In the genomic region with DNA sequence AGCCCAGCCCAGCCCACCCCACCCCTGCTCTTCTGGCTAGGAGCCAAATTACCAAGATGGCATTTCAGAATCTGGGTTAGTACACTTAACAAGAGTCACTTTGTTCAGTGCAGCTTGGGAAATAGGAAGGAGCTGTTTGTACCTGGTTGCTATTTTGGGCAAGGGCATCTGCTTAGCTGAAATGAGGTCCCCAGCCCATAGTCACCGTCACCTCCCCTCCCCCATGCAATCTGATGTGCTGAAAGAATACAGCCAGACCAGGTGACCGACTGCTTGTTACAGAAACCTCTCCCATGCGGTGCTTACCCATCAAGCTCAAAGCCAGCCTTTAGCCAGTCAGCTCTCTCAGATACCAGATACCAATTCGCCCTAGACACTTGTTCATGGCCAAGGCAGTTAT, we compare ENCODE assay signal across 10 mouse cellular contexts. TPM values are rescaled to one million over a fixed set of nuclear protein-coding genes. Genes with fewer than 3 reads are reported as not detected.
DNase-seq lines count a peak whose midpoint lies in the region.
"Had no signal": no experiment of that assay in that cellular context is flagged by ENCODE, and none has a peak within 500 bp of the region (broad histone marks: within the 10 kb centered on the region; RNA-seq: fewer than 3 reads in every experiment).

No protein-coding gene starts in this region.

- intact Hi-C loops in gastrocnemius, postnatal 36 days (cut with DNase I) = no loop called here
- intact Hi-C loops in heart, postnatal 10 days (cut with DNase I) = no loop called here

- peak; percentile 50 for DNase-seq in gastrocnemius, adult 18-20 months (ENCODE audit: low spot score)
- no peak for DNase-seq in gastrocnemius, postnatal 36 days
- peak; percentile 6 for DNase-seq in lung, postnatal 10 days
- DNase-seq in lung, postnatal 14 days = no peak
- DNase-seq in cerebellum, adult 9-10 months = peak; percentile 45
- DNase-seq in heart, postnatal 10 days = peak; percentile 40 to 62
- no peak for DNase-seq in urinary bladder, postnatal 14 days (ENCODE audit: low spot score)
- DNase-seq in liver = no peak
- DNase-seq: kidney, adult 9 months; thymus, postnatal 36 days had no signal

RNA-seq across cellular contexts. Expression of a gene that starts 15.9 kb away (rescaled TPM):
- 10 to 100 TPM; 41.0 to 42.9 TPM for total RNA-seq in gastrocnemius, adult 18-20 months (2021)
- total RNA-seq in gastrocnemius, postnatal 36 days (2021) = 10 to 100 TPM; 37.7 to 41.3 TPM
- total RNA-seq in heart, postnatal 10 days (2021) = 10 to 100 TPM; 37.2 to 38.3 TPM

RNA-seq across cellular contexts. Expression of a gene that starts 32.8 kb away (rescaled TPM):
- total RNA-seq in gastrocnemius, adult 18-20 months (2021) = 10 to 100 TPM; 21.0 to 21.5 TPM
- 10 to 100 TPM; 19.1 to 21.1 TPM for total RNA-seq in gastrocnemius, postnatal 36 days (2021)
- total RNA-seq in heart, postnatal 10 days (2021) = 10 to 100 TPM; 18.9 to 21.1 TPM

RNA-seq across cellular contexts. Expression of a gene that starts 51.4 kb away (rescaled TPM):
- 10 to 100 TPM in 1 of 2 experiments, 1 to 10 TPM in 1; 8.2 to 10.3 TPM for total RNA-seq in gastrocnemius, adult 18-20 months (2021)
- 1 to 10 TPM; 6.8 to 9.6 TPM for total RNA-seq in gastrocnemius, postnatal 36 days (2021)
- 10 to 100 TPM; 18.1 to 24.2 TPM for total RNA-seq in heart, postnatal 10 days (2021)

RNA-seq across cellular contexts. Expression of a gene that starts 51.7 kb away (rescaled TPM):
- total RNA-seq in gastrocnemius, adult 18-20 months (2021) = 10 to 100 TPM; 10.6 to 13.9 TPM
- 10 to 100 TPM; 12.9 to 13.6 TPM for total RNA-seq in gastrocnemius, postnatal 36 days (2021)
- total RNA-seq in heart, postnatal 10 days (2021) = 10 to 100 TPM; 19.9 to 22.4 TPM

Comparison
In these comparisons a context has a peak if more than half of its experiments do, and no peak if none do; other contexts are left out.
1. DNase-seq: peak in gastrocnemius, adult 18-20 months (single experiment), lung, postnatal 10 days (single experiment), cerebellum, adult 9-10 months (single experiment) and heart, postnatal 10 days (2 of 2); none in gastrocnemius, postnatal 36 days (0 of 2), lung, postnatal 14 days (single experiment), urinary bladder, postnatal 14 days (single experiment) and liver (single experiment).